Mouse (Mus musculus): ENCODE data around the gene Gm49378. TPM values are rescaled to one million over a fixed set of nuclear protein-coding genes. Genes with fewer than 3 reads are reported as not detected.

The Gm49378 gene
- total and polyA plus RNA-seq, 3 experiments: 0.17 to 11.7 (median 8.7) TPM

- H3K27ac ChIP-seq (ENCODE audit: insufficient read depth, low read depth): peak within 1 kb of the TSS; percentile 56
- in situ Hi-C loops (cut with MboI; ENCODE audit: low pct_ligation_motif_present, low pct_unique_long_range_greater_than_20kb, low sequenced_read_pairs) (loop anchor here (5.0 kb wide), 1 partner anchor 71 kb away; no protein-coding TSS in a partner anchor), dilution Hi-C loops (cut with MboI; ENCODE audit: extremely low pct_ligation_motif_present, extremely low pct_unique_long_range_greater_than_20kb, low sequenced_read_pairs) (no loop called here)
- H3K36me3 ChIP-seq (replicated peaks in 1 of 2; ENCODE audit: control insufficient read depth in 1 of 2, insufficient read depth in 1 of 2, low read length in 1 of 2): peaks cover 35 to 42% of the 10 kb centered on the region in 2 experiments
- DNase-seq (ENCODE audit: extremely low read depth): peak; percentile 95
- H3K9me3 ChIP-seq (replicated peaks; ENCODE audit: low read length): no peaks in the 10 kb centered on the region
- H3K9ac ChIP-seq (ENCODE audit: insufficient read depth, low read depth): peak within 1 kb of the TSS; percentile 62
- H3K4me2 ChIP-seq (ENCODE audit: insufficient read depth, low read depth, poor library complexity, severe bottlenecking): peak within 1 kb of the TSS; percentile 95
- H3K4me3 ChIP-seq (replicated peaks in 1 of 3; ENCODE audit: low read depth in 2 of 3, low read length in 2 of 3, poor library complexity in 1 of 3): peak within 1 kb of the TSS; percentile 77 to 85 (median 79)
- H3K79me2 ChIP-seq (replicated peaks; ENCODE audit: control insufficient read depth, extremely low read depth, insufficient read depth, poor library complexity, severe bottlenecking): no peaks in the 10 kb centered on the region
- H3K27me3 ChIP-seq (replicated peaks): no peaks in the 10 kb centered on the region
- H3K4me1 ChIP-seq (ENCODE audit: control insufficient read depth in 1 of 2, insufficient read depth in 2 of 2): peaks cover 5 to 52% of the 10 kb centered on the region in 2 experiments
- TF ChIP-seq HCFC1 (IDR thresholded peaks at IDR 0.05; ENCODE audit: low read depth, low read length) (peak; percentile 84), POLR2AphosphoS2 (IDR thresholded peaks at IDR 0.05; ENCODE audit: low read depth, low read length) (no peak; the same call in 1 of the 2 replicates), KAT2A (IDR thresholded peaks at IDR 0.05; ENCODE audit: insufficient replicate concordance, low read length) (peak; percentile 82; the same call in 1 of the 2 replicates), ZKSCAN1 (IDR thresholded peaks at IDR 0.05; ENCODE audit: borderline replicate concordance, low read depth, low read length) (no peak; the same call in 1 of the 2 replicates), GABPA (IDR thresholded peaks at IDR 0.05; ENCODE audit: insufficient replicate concordance, low read depth, low read length) (peak; percentile 100), TBP (conservative IDR thresholded peaks at IDR 0.05; ENCODE audit: low read depth, low read length) (0 out of 2 replicates have a peak, but pooled peaks have one; percentile 43), PAX5 (IDR thresholded peaks at IDR 0.05; ENCODE audit: low read length) (no peak), MEF2A (IDR thresholded peaks at IDR 0.05; ENCODE audit: borderline replicate concordance, low read depth, low read length) (peak; percentile 80), SIN3A (IDR thresholded peaks at IDR 0.05; ENCODE audit: low read length) (peak; percentile 94), POLR2A (IDR thresholded peaks at IDR 0.05; ENCODE audit: low read depth, low read length) (peak; percentile 79), ZNF384 (IDR thresholded peaks at IDR 0.05; ENCODE audit: low read depth, low read length) (no peak), NRF1 (IDR thresholded peaks at IDR 0.05; ENCODE audit: low read depth, low read length) (peak; percentile 54), E2F4 (IDR thresholded peaks at IDR 0.05; ENCODE audit: insufficient replicate concordance, low read depth, low read length) (peak; percentile 92; the same call in 1 of the 2 replicates), ELF1 (IDR thresholded peaks at IDR 0.05; ENCODE audit: low read depth, low read length) (peak; percentile 91), MYC (IDR thresholded peaks at IDR 0.05; ENCODE audit: low read depth, low read length) (no peak), RAD21 (IDR thresholded peaks at IDR 0.05; ENCODE audit: low read depth, low read length) (peak; percentile 77), MAFK (IDR thresholded peaks at IDR 0.05; ENCODE audit: insufficient replicate concordance, low read length) (peak; percentile 62; the same call in 1 of the 2 replicates), CHD2 (IDR thresholded peaks at IDR 0.05; ENCODE audit: low read length) (peak; percentile 73; the same call in 1 of the 2 replicates), ZMIZ1 (IDR thresholded peaks at IDR 0.05; ENCODE audit: low read depth, low read length) (peak; percentile 81), BHLHE40 (IDR thresholded peaks at IDR 0.05; ENCODE audit: low read depth, low read length) (peak; percentile 53; the same call in 1 of the 2 replicates), MAZ (IDR thresholded peaks at IDR 0.05; ENCODE audit: low read depth, low read length) (peak; percentile 84), TCF12 (IDR thresholded peaks at IDR 0.05; ENCODE audit: low read depth, low read length) (peak; percentile 72), USF1 (IDR thresholded peaks at IDR 0.05; ENCODE audit: low read depth, low read length) (no peak), CHD1 (IDR thresholded peaks at IDR 0.05; ENCODE audit: low read depth, low read length) (no peak), UBTF (IDR thresholded peaks at IDR 0.05; ENCODE audit: low read depth, low read length) (no peak; the same call in 1 of the 2 replicates), RCOR1 (conservative IDR thresholded peaks at IDR 0.05; ENCODE audit: low read depth, low read length) (peak; percentile 80), JUND (conservative IDR thresholded peaks at IDR 0.05; ENCODE audit: low read depth, low read length) (peak; percentile 71), IRF4 (IDR thresholded peaks at IDR 0.05; ENCODE audit: low read depth, low read length) (peak; percentile 84), ETS1 (conservative IDR thresholded peaks at IDR 0.05; ENCODE audit: low read depth, low read length) (peak; percentile 98), USF2 (conservative IDR thresholded peaks at IDR 0.05; ENCODE audit: low read depth, low read length) (no peak), JUN (IDR thresholded peaks at IDR 0.05; ENCODE audit: insufficient read depth, low read depth, low read length) (0 out of 2 replicates have a peak, but pooled peaks have one; percentile 46), NELFE (IDR thresholded peaks at IDR 0.05; ENCODE audit: low read depth, low read length) (peak; percentile 91), EP300 (IDR thresholded peaks at IDR 0.05; ENCODE audit: low read length) (peak; percentile 37; the same call in 1 of the 2 replicates), SMC3 (IDR thresholded peaks at IDR 0.05; ENCODE audit: low read depth, low read length) (peak; percentile 76), MXI1 (IDR thresholded peaks at IDR 0.05; ENCODE audit: low read depth, low read length) (peak; percentile 85), MAX (IDR thresholded peaks at IDR 0.05; ENCODE audit: low read length) (peak; percentile 79), CTCF (conservative IDR thresholded peaks at IDR 0.05 in 1 of 2, IDR thresholded peaks at IDR 0.05 in 1 of 2; ENCODE audit: low read depth in 2 of 2, low read length in 2 of 2) (peak; percentile 48 to 86)
Measured at GRCm38 (mm10) chr14:55681160-55682117, 43.7 kb upstream of the Gm49378 start, which contains the start of gene Tinf2. Gene Tinf2 (minus strand): TSS chr14:55681820.

Measured in CH12.LX (cell line).